Mouse (Mus musculus) heart, adult 8-10 months (tissue): ENCODE measurements around the gene Anapc15-ps. TPM values are rescaled to one million over a fixed set of nuclear protein-coding genes. Genes with fewer than 3 reads are reported as not detected.

Experiments
- DNase-seq: peaks from one replicate; pipeline ENCODE4 v3.0.0; 2022; ENCODE audit warnings: low spot score
- total RNA-seq, 4 experiments: library from RNA; stranded (reverse); gene quantifications; 2 replicates each; pipeline ENCODE4 v1.2.4; 2022

The Anapc15-ps gene
- total RNA-seq, 4 experiments from 2014 or later, result not detected

GRCm38 (mm10) chr10:95669872-95670271 is 3.4 kb downstream of the Anapc15-ps start:
- no peak for DNase-seq

GRCm38 (mm10) chr10:95669034-95669433 is 4.2 kb downstream of the Anapc15-ps start:
- no peak for DNase-seq

- no peak for DNase-seq
These were observed 5.8 kb downstream of the Anapc15-ps start for GRCm38 (mm10) chr10:95667371-95668030.

- no peak for DNase-seq
These were observed 6.5 kb downstream of the Anapc15-ps start for GRCm38 (mm10) chr10:95666791-95667190.

- DNase-seq, result no peak
These were observed 7.7 kb downstream of the Anapc15-ps start for GRCm38 (mm10) chr10:95665426-95665990.

- DNase-seq, result no peak
These were observed 8.6 kb downstream of the Anapc15-ps start for GRCm38 (mm10) chr10:95664613-95665012.

GRCm38 (mm10) chr10:95660356-95660755 is 12.9 kb downstream of the Anapc15-ps start:
- DNase-seq, result no peak

- peak; percentile 74 for DNase-seq
These were observed 13.6 kb downstream of the Anapc15-ps start for GRCm38 (mm10) chr10:95659471-95660150.

- no peak for DNase-seq
These were observed 14.4 kb downstream of the Anapc15-ps start for GRCm38 (mm10) chr10:95658836-95659343.

GRCm38 (mm10) chr10:95656236-95657225 is 16.7 kb downstream of the Anapc15-ps start:
- no peak for DNase-seq

- DNase-seq, result no peak
These were observed 21.1 kb downstream of the Anapc15-ps start for GRCm38 (mm10) chr10:95652131-95652530.

GRCm38 (mm10) chr10:95648326-95648888 is 24.8 kb downstream of the Anapc15-ps start:
- DNase-seq, result no peak

- DNase-seq, result no peak
These were observed 26.1 kb downstream of the Anapc15-ps start for GRCm38 (mm10) chr10:95647128-95647527.

GRCm38 (mm10) chr10:95646576-95646975 is 26.7 kb downstream of the Anapc15-ps start:
- no peak for DNase-seq

- peak; percentile 37 for DNase-seq
These were observed 29.4 kb downstream of the Anapc15-ps start for GRCm38 (mm10) chr10:95643696-95644360.

- no peak for DNase-seq
These were observed 30.2 kb downstream of the Anapc15-ps start for GRCm38 (mm10) chr10:95643042-95643441.

GRCm38 (mm10) chr10:95641335-95641734 is 31.9 kb downstream of the Anapc15-ps start:
- peak; percentile 28 for DNase-seq

GRCm38 (mm10) chr10:95639429-95639828 is 33.8 kb downstream of the Anapc15-ps start:
- DNase-seq, result no peak

GRCm38 (mm10) chr10:95634751-95635150 is 38.5 kb downstream of the Anapc15-ps start:
- DNase-seq, result no peak

- no peak for DNase-seq
These were observed 39.0 kb downstream of the Anapc15-ps start for GRCm38 (mm10) chr10:95634261-95634660.
